Mouse (Mus musculus) midbrain, embryonic 13.5 days (tissue): Measurements from ENCODE around the gene Adam23. TPM values are rescaled to one million over a fixed set of nuclear protein-coding genes. Genes with fewer than 3 reads are reported as not detected.

Experiments used
- ATAC-seq: fragments of 200-750 bp; cut with Nextera tagmentation; 2 replicates; pipeline ENCODE4 v1.8.0; 2017; ENCODE audit warnings: mild to moderate bottlenecking, moderate TSS enrichment, moderate library complexity
- H3K27ac ChIP-seq: fragments of 300-500 bp; sonication (generic); 2 replicates; pipeline ENCODE4 v1.5.1; 2015; ENCODE audit warnings: inconsistent platforms, mild to moderate bottlenecking, moderate library complexity
- H3K27me3 ChIP-seq: fragments of 300-500 bp; sonication (generic); 2 replicates; pipeline ENCODE4 v1.6.1; 2015; ENCODE audit warnings: mild to moderate bottlenecking, inconsistent platforms
- H3K36me3 ChIP-seq: fragments of 300-500 bp; sonication (generic); 2 replicates; pipeline ENCODE4 v1.6.1; 2015; ENCODE audit warnings: mild to moderate bottlenecking, inconsistent platforms
- H3K4me1 ChIP-seq: fragments of 300-500 bp; sonication (generic); replicated peaks from 2 replicates; pipeline ENCODE4 v1.6.1; 2015; ENCODE audit warnings: inconsistent platforms
- H3K4me2 ChIP-seq: fragments of 300-500 bp; sonication (generic); replicated peaks from 2 replicates; pipeline ENCODE4 v1.6.1; 2015; ENCODE audit warnings: moderate library complexity, mild to moderate bottlenecking, inconsistent platforms
- H3K4me3 ChIP-seq: fragments of 300-500 bp; sonication (generic); replicated peaks from 2 replicates; pipeline ENCODE4 v1.5.1; 2015; ENCODE audit warnings: mild to moderate bottlenecking, inconsistent platforms
- H3K9ac ChIP-seq: fragments of 300-500 bp; sonication (generic); replicated peaks from 2 replicates; pipeline ENCODE4 v1.6.1; 2015; ENCODE audit warnings: mild to moderate bottlenecking, inconsistent platforms
- H3K9me3 ChIP-seq: fragments of 300-500 bp; sonication (generic); 2 replicates; pipeline ENCODE4 v1.6.1; 2016; ENCODE audit warnings: mild to moderate bottlenecking, inconsistent platforms
- WGBS: fragments of 180-500 bp; shearing (Covaris S2); methylation state at CpG from one replicate; pipeline ENCODE4 v1.1.7; 2015; 5-methylcytosine and 5-hydroxymethylcytosine counted together
- polyA plus RNA-seq: library from polyadenylated mRNA; unstranded; fragments of >200 nt; fragmentation: Nextera tagmentation; extraction: Ambion mirVana; gene quantifications from 2 replicates; pipeline ENCODE4 v1.2.1, GENCODE M21; 2015

The Adam23 gene
- polyA plus RNA-seq, 1 experiment from 2014 or later, result 11.4 TPM

DNA sequence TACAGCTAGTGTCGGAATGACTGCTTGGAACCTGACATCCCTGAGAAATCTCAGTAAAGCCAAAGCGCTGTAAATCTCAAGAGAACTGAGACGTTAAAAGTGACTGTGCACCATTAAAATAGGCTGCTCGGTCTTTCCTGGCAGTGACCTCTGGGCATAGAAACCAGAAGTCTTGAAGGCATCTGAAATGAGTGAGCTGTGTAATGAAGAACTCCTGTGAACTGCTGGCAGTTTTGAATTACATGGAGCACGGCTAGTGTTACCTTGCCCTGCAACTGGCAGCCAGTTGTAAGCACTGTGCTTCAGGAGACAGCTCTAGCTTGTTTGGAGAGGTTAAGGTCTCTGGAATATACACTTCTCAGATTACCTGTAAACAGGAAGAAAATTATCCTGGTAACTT lies 107.3 kb downstream of the Adam23 start:
- Histone ChIP-seq H3K9ac (no peak overlapping the region), H3K36me3 (peaks cover 4% of the 10 kb centered on the region; the same call in 1 of the 2 replicates), H3K27me3 (no peaks in the 10 kb centered on the region), H3K4me2 (no peak overlapping the region), H3K9me3 (no peaks in the 10 kb centered on the region), H3K27ac (no peak overlapping the region), H3K4me3 (no peak overlapping the region), H3K4me1 (0 out of 2 replicates have a peak, but pooled peaks cover 6% of the 10 kb centered on the region)
- WGBS, result 73% methylated on average over 5 of the region's 5 CpGs
- ATAC-seq, result no peak

DNA sequence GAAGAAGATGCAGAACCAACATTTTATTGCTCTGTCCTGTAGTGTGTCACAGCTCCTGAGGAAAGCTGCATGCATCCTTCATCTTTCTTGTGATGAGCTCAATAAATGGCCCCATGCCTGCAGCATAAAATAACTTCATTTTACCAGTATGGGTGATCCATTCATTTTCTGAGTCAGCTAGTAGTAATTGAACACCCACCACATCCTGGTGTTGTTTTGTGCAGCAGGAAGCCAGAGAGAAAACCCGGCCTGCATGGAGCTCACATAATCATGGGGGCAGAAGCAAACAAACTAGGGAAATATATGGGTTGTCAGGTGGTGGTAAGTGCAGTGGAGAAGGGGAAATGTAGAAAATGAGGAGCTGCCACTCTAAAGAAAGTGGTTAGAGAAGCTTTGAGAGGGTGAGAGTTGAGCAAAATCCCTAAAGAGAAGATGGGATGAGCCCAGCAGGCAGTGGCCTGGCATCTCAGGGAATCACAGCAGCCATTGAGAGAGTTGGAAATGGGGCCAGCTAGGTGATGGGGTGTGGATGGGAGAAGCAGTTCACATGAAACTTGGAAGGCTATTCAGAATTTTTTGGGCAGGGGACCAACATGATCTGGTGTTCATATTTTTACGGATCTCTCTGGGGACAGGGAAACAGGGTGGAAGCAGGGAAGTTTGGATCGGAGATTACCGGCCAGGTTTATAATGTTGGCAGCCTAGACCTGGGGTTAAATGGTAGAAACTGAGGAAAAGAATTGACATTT lies 116.3 kb downstream of the Adam23 start:
- H3K4me3 ChIP-seq, result no peak overlapping the region
- H3K27ac ChIP-seq, result no peak overlapping the region
- no peaks in the 10 kb centered on the region for H3K36me3 ChIP-seq
- no peak for ATAC-seq
- H3K9ac ChIP-seq, result no peak overlapping the region
- WGBS, result 86% methylated on average over 4 of the region's 4 CpGs
- H3K4me2 ChIP-seq, result no peak overlapping the region
- peaks cover 4% of the 10 kb centered on the region; the same call in 1 of the 2 replicates for H3K27me3 ChIP-seq
- no peaks in the 10 kb centered on the region for H3K9me3 ChIP-seq
- H3K4me1 ChIP-seq, result peaks cover 13% of the 10 kb centered on the region; the same call in 1 of the 2 replicates

DNA sequence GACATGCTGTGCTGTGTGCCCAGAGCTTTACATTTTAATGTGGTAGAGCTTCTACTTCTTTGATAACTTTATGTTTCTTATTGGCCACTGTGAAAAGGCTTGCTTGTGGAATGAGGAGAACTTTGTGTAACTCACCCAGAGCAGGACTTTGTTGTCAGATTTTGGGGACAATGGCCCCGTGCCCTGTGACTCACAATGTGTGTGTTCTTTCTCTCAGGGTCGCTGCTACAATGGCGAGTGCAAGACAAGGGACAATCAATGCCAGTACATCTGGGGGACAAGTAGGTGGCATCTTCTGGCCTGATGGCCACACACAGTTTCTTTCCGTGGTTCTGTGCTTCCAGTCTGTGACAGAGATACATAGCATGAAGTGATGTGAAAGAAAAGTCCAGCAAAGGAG lies 118.2 kb downstream of the Adam23 start:
- Histone ChIP-seq H3K27ac (no peak overlapping the region), H3K4me2 (no peak overlapping the region), H3K9me3 (no peaks in the 10 kb centered on the region), H3K9ac (no peak overlapping the region), H3K4me3 (no peak overlapping the region), H3K36me3 (0 out of 2 replicates have a peak, but pooled peaks cover 4% of the 10 kb centered on the region), H3K27me3 (peaks cover 9% of the 10 kb centered on the region), H3K4me1 (peaks cover 13% of the 10 kb centered on the region; the same call in 1 of the 2 replicates)
- WGBS, result 12% methylated on average over 4 of the region's 4 CpGs
- ATAC-seq, result no peak

GRCm38 (mm10) chr1:63566501-63566900 lies 120.8 kb downstream of the Adam23 start:
- WGBS, result 30% methylated on average over 7 of the region's 7 CpGs
- H3K9ac ChIP-seq, result 0 out of 2 replicates have a peak overlapping the region, but pooled peaks have one; percentile 6
- H3K4me3 ChIP-seq, result no peak overlapping the region
- peaks cover 9% of the 10 kb centered on the region for H3K27me3 ChIP-seq
- H3K27ac ChIP-seq, result no peak overlapping the region
- no peaks in the 10 kb centered on the region for H3K9me3 ChIP-seq
- no peak overlapping the region for H3K4me2 ChIP-seq
- 0 out of 2 replicates have a peak, but pooled peaks cover 4% of the 10 kb centered on the region for H3K36me3 ChIP-seq
- H3K4me1 ChIP-seq, result peaks cover 14% of the 10 kb centered on the region; the same call in 1 of the 2 replicates
- no peak for ATAC-seq

- WGBS, result 69% methylated on average over 4 of the region's 4 CpGs
- Histone ChIP-seq H3K27ac (no peak overlapping the region), H3K4me2 (no peak overlapping the region), H3K4me3 (no peak overlapping the region), H3K9me3 (no peaks in the 10 kb centered on the region), H3K27me3 (peaks cover 9% of the 10 kb centered on the region), H3K36me3 (0 out of 2 replicates have a peak, but pooled peaks cover 4% of the 10 kb centered on the region), H3K9ac (no peak overlapping the region), H3K4me1 (peaks cover 19% of the 10 kb centered on the region)
- no peak for ATAC-seq
These were observed 121.3 kb downstream of the Adam23 start for GRCm38 (mm10) chr1:63567031-63567430.

GRCm38 (mm10) chr1:63572229-63572628 lies 126.5 kb downstream of the Adam23 start:
- no peak overlapping the region for H3K4me3 ChIP-seq
- ATAC-seq, result no peak
- WGBS, result 47% methylated on average over 7 of the region's 7 CpGs
- peaks cover 3% of the 10 kb centered on the region for H3K27me3 ChIP-seq
- H3K27ac ChIP-seq, result peak overlapping the region; percentile 58
- no peaks in the 10 kb centered on the region for H3K9me3 ChIP-seq
- peaks cover 35% of the 10 kb centered on the region for H3K4me1 ChIP-seq
- H3K36me3 ChIP-seq, result 0 out of 2 replicates have a peak, but pooled peaks cover 3% of the 10 kb centered on the region
- no peak overlapping the region for H3K9ac ChIP-seq
- no peak overlapping the region for H3K4me2 ChIP-seq

DNA sequence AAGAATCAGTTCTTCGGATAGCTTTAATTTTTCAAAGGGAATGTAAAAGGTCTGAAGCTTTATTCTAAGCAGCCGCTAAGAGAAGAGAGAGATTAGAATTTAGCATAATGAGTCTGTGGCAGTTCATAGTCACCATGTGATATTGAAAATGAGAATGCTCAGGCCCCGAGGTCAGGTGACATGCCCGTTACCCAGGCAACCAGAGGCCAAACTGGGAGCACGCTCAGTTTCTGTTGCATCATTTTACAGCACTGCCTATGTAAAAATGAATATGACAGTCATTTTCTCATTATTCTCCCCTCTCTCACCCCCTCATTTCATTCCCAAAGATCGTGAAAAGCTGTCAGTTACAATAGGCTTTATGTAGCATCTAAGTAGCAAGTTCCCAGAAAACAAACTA lies 127.7 kb downstream of the Adam23 start:
- peak overlapping the region; percentile 80 for H3K27ac ChIP-seq
- no peaks in the 10 kb centered on the region for H3K27me3 ChIP-seq
- H3K9ac ChIP-seq, result no peak overlapping the region
- no peaks in the 10 kb centered on the region for H3K9me3 ChIP-seq
- H3K4me3 ChIP-seq, result no peak overlapping the region
- no peaks in the 10 kb centered on the region for H3K36me3 ChIP-seq
- no peak overlapping the region; the same call in 1 of the 2 replicates for H3K4me2 ChIP-seq
- H3K4me1 ChIP-seq, result peaks cover 35% of the 10 kb centered on the region
- WGBS, result 12% methylated on average over 6 of the region's 6 CpGs
- ATAC-seq, result peak; percentile 87

- no peak overlapping the region for H3K9ac ChIP-seq
These were observed 128.3 kb downstream of the Adam23 start for GRCm38 (mm10) chr1:63573864-63574611.

GRCm38 (mm10) chr1:63576803-63577202 lies 131.1 kb downstream of the Adam23 start:
- no peak for ATAC-seq
- Histone ChIP-seq H3K27ac (no peak overlapping the region), H3K4me1 (peaks cover 31% of the 10 kb centered on the region), H3K9ac (no peak overlapping the region), H3K4me3 (no peak overlapping the region), H3K4me2 (no peak overlapping the region), H3K27me3 (no peaks in the 10 kb centered on the region), H3K9me3 (no peaks in the 10 kb centered on the region), H3K36me3 (0 out of 2 replicates have a peak, but pooled peaks cover 2% of the 10 kb centered on the region)
- WGBS, result 39% methylated on average over 5 of the region's 5 CpGs

More at GRCm38 (mm10) chr1:63573864-63574611, 128.3 kb downstream of the Adam23 start:
- Histone ChIP-seq H3K9me3 (no peaks in the 10 kb centered on the region), H3K27me3 (no peaks in the 10 kb centered on the region), H3K4me2 (no peak overlapping the region; the same call in 1 of the 2 replicates), H3K36me3 (no peaks in the 10 kb centered on the region), H3K4me1 (peaks cover 35% of the 10 kb centered on the region), H3K4me3 (no peak overlapping the region), H3K27ac (peak overlapping the region; percentile 76)
- ATAC-seq, result peak; percentile 60
- WGBS, result 34% methylated on average over 12 of the region's 12 CpGs

DNA sequence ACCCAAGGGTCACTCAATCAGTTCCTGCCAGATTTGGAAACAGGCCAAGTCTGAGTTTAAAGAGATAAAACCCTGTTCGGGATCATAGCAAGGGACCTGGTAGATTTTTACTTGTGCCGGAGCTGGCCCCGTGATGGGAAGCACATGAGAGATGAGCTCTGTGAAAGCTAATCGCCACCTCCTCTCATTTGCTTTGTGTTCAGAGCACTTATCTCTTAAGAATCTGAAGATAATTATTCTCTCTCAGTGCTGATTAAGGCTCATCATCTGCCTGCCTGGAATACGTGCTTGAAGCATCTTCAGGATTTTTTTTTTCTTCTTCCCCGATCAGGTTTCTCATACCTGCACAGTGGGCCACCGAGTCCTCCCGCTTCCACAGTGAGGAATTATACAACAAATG lies 133.5 kb downstream of the Adam23 start:
- H3K36me3 ChIP-seq, result 0 out of 2 replicates have a peak, but pooled peaks cover 2% of the 10 kb centered on the region
- no peaks in the 10 kb centered on the region for H3K27me3 ChIP-seq
- 72% methylated on average over 8 of the region's 8 CpGs for WGBS
- H3K4me2 ChIP-seq, result no peak overlapping the region
- peaks cover 9% of the 10 kb centered on the region for H3K4me1 ChIP-seq
- no peak overlapping the region for H3K9ac ChIP-seq
- no peak for ATAC-seq
- H3K27ac ChIP-seq, result no peak overlapping the region
- H3K9me3 ChIP-seq, result no peaks in the 10 kb centered on the region
- no peak overlapping the region for H3K4me3 ChIP-seq

DNA sequence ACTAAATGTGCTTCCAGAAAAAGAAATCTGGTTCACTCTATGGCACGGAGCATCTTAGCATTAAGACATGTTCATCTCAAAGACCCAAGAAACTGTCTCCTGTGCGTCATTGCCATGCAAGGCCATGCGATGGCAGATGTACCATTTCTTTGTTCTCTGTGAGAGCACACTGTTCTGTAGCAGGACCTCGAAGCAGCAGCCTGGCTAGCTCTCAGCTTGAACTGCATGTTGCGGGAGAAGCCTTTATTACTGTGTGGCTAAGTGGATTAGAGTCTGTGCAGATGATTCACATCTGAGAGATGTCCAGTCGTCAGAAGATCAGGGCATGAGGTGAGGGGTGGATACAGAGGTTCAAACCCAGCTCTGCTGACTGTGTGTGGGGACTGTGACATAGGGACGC lies 141.2 kb downstream of the Adam23 start:
- no peak overlapping the region for H3K9ac ChIP-seq
- no peaks in the 10 kb centered on the region for H3K27me3 ChIP-seq
- 34% methylated on average over 7 of the region's 7 CpGs for WGBS
- no peak overlapping the region for H3K4me2 ChIP-seq
- H3K4me1 ChIP-seq, result peaks cover 12% of the 10 kb centered on the region
- H3K27ac ChIP-seq, result peak overlapping the region; percentile 54; the same call in 1 of the 2 replicates
- H3K4me3 ChIP-seq, result no peak overlapping the region
- ATAC-seq, result peak; percentile 69
- no peaks in the 10 kb centered on the region for H3K36me3 ChIP-seq
- 0 out of 2 replicates have a peak, but pooled peaks cover 4% of the 10 kb centered on the region for H3K9me3 ChIP-seq
